ENCODE assay signal across 10 mouse cellular contexts in the genomic region with DNA sequence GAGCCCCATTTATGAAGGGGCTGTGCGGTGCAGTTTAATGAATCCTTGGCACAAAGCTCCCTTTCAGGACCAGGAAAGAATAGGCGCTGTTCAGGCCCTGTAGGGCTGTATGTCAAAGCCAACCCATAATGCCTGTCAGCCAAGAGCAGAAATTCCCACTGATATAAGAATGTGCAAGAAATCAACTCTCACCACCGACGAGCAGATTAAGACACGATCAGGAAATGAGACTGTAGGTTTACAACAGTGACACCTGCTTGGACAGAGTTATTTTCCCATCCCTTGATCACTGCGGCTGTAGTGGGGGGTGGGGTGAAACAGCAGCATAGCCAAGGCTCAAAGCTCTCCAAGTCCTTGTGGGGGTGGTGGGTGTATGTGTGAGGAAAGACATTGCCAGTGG. TPM values are rescaled to one million over a fixed set of nuclear protein-coding genes. Genes with fewer than 3 reads are reported as not detected.
A peak's percentile ranks its signal among the peaks of the same experiment; 100 is the strongest.
DNase-seq lines count a peak whose midpoint lies in the region; ATAC-seq and TF ChIP-seq lines count a peak whose summit lies in the region.
"Had no signal": no experiment of that assay in that cellular context is flagged by ENCODE, and none has a peak within 500 bp of the region (broad histone marks: within the 10 kb centered on the region; RNA-seq: fewer than 3 reads in every experiment).

No protein-coding gene starts in this region.

- no peak overlapping the region for H3K4me3 ChIP-seq in intestine, embryonic 15.5 days (replicated peaks)
- H3K4me3 ChIP-seq in intestine, postnatal 0 days (ENCODE audit: low read depth, low read length): no peak overlapping the region
- no peak overlapping the region for H3K4me3 ChIP-seq in forebrain, embryonic 13.5 days
- H3K4me3 ChIP-seq in neural tube, embryonic 12.5 days: no peak overlapping the region
- H3K4me3 ChIP-seq: embryonic facial prominence, embryonic 13.5 days; heart, embryonic 13.5 days had no signal

- intact Hi-C loops in left cerebral cortex, postnatal 25 days (cut with DNase I): no loop called here

- no peak for TF ChIP-seq CTCF in intestine, postnatal 0 days (IDR thresholded peaks at IDR 0.05; ENCODE audit: low read depth)

- DNase-seq in left cerebral cortex, postnatal 25 days (ENCODE audit: low spot score in 2 of 2): peak; percentile 20 to 47
- no peak for DNase-seq in kidney, postnatal 36 days
- DNase-seq in adrenal gland, postnatal 25 days: no peak
- no peak for DNase-seq in urinary bladder, postnatal 25 days (ENCODE audit: low spot score)

- no peak overlapping the region for H3K27ac ChIP-seq in intestine, embryonic 15.5 days
- no peak overlapping the region for H3K27ac ChIP-seq in intestine, postnatal 0 days (ENCODE audit: low read depth, low read length)
- peak overlapping the region; percentile 78 for H3K27ac ChIP-seq in forebrain, embryonic 13.5 days
- peak overlapping the region; percentile 46; the same call in 1 of the 2 replicates for H3K27ac ChIP-seq in neural tube, embryonic 12.5 days
- H3K27ac ChIP-seq: embryonic facial prominence, embryonic 13.5 days; heart, embryonic 13.5 days had no signal

- no peaks in the 10 kb centered on the region for H3K27me3 ChIP-seq in intestine, embryonic 15.5 days (replicated peaks)
- H3K27me3 ChIP-seq in intestine, postnatal 0 days (replicated peaks; ENCODE audit: control insufficient read depth, insufficient read depth, low read length): no peaks in the 10 kb centered on the region
- no peaks in the 10 kb centered on the region for H3K27me3 ChIP-seq in forebrain, embryonic 13.5 days
- no peaks in the 10 kb centered on the region for H3K27me3 ChIP-seq in neural tube, embryonic 12.5 days (replicated peaks)
- H3K27me3 ChIP-seq: embryonic facial prominence, embryonic 13.5 days; heart, embryonic 13.5 days had no signal

- no peaks in the 10 kb centered on the region for H3K4me1 ChIP-seq in intestine, embryonic 15.5 days (replicated peaks)
- H3K4me1 ChIP-seq in intestine, postnatal 0 days (replicated peaks; ENCODE audit: control insufficient read depth, insufficient read depth, low read length): no peaks in the 10 kb centered on the region
- peaks cover 33% of the 10 kb centered on the region for H3K4me1 ChIP-seq in forebrain, embryonic 13.5 days
- peaks cover 21% of the 10 kb centered on the region for H3K4me1 ChIP-seq in neural tube, embryonic 12.5 days
- H3K4me1 ChIP-seq: heart, embryonic 13.5 days had no signal

- no peak overlapping the region for H3K4me2 ChIP-seq in intestine, embryonic 15.5 days (replicated peaks)
- no peak overlapping the region for H3K4me2 ChIP-seq in intestine, postnatal 0 days (replicated peaks; ENCODE audit: low read depth)
- H3K4me2 ChIP-seq in forebrain, embryonic 13.5 days: peak overlapping the region; percentile 30
- peak overlapping the region; percentile 36 for H3K4me2 ChIP-seq in neural tube, embryonic 12.5 days (replicated peaks)
- H3K4me2 ChIP-seq: embryonic facial prominence, embryonic 13.5 days; heart, embryonic 13.5 days had no signal

- WGBS in intestine, embryonic 15.5 days: 55% methylated on average over 6 of the region's 6 CpGs
- 57% methylated on average over 6 of the region's 6 CpGs for WGBS in intestine, postnatal 0 days
- 2% methylated on average over 6 of the region's 6 CpGs for WGBS in forebrain, embryonic 13.5 days
- 8% methylated on average over 6 of the region's 6 CpGs for WGBS in neural tube, embryonic 12.5 days

- peak; percentile 47; the same call in 1 of the 2 replicates for ATAC-seq in intestine, embryonic 15.5 days
- ATAC-seq in intestine, postnatal 0 days: no peak
- peak; percentile 97 for ATAC-seq in forebrain, embryonic 13.5 days
- peak; percentile 94 for ATAC-seq in neural tube, embryonic 12.5 days (ENCODE audit: low FRiP score, low read depth)

- no peak overlapping the region for H3K9ac ChIP-seq in intestine, embryonic 15.5 days
- H3K9ac ChIP-seq in intestine, postnatal 0 days (ENCODE audit: low read depth, low read length): no peak overlapping the region
- no peak overlapping the region for H3K9ac ChIP-seq in forebrain, embryonic 13.5 days
- no peak overlapping the region for H3K9ac ChIP-seq in neural tube, embryonic 12.5 days
- H3K9ac ChIP-seq: embryonic facial prominence, embryonic 13.5 days; heart, embryonic 13.5 days had no signal

- no peaks in the 10 kb centered on the region for H3K9me3 ChIP-seq in intestine, embryonic 15.5 days
- no peaks in the 10 kb centered on the region for H3K9me3 ChIP-seq in intestine, postnatal 0 days (ENCODE audit: control insufficient read depth)
- H3K9me3 ChIP-seq in forebrain, embryonic 13.5 days (replicated peaks): peaks cover 6% of the 10 kb centered on the region; the same call in 1 of the 2 replicates
- H3K9me3 ChIP-seq in neural tube, embryonic 12.5 days: 0 out of 2 replicates have a peak, but pooled peaks cover 5% of the 10 kb centered on the region
- H3K9me3 ChIP-seq: embryonic facial prominence, embryonic 13.5 days; heart, embryonic 13.5 days had no signal

- H3K36me3 ChIP-seq in intestine, embryonic 15.5 days: no peaks in the 10 kb centered on the region
- H3K36me3 ChIP-seq in intestine, postnatal 0 days (ENCODE audit: control insufficient read depth, insufficient read depth): no peaks in the 10 kb centered on the region
- no peaks in the 10 kb centered on the region for H3K36me3 ChIP-seq in forebrain, embryonic 13.5 days (ENCODE audit: poor library complexity, severe bottlenecking)
- H3K36me3 ChIP-seq in neural tube, embryonic 12.5 days: no peaks in the 10 kb centered on the region
- H3K36me3 ChIP-seq: embryonic facial prominence, embryonic 13.5 days; heart, embryonic 13.5 days had no signal

RNA-seq across cellular contexts. Expression of a gene that starts 17.5 kb away (rescaled TPM):
- 3.5 and 4.8 TPM in 2 replicates for polyA plus RNA-seq in intestine, embryonic 15.5 days (2015; fragmentation: Nextera tagmentation; extraction: Ambion mirVana)
- 1.4 and 1.5 TPM in 2 replicates for polyA plus RNA-seq in intestine, postnatal 0 days (2015; fragmentation: Nextera tagmentation; extraction: Ambion mirVana)
- 24.1 and 28.2 TPM in 2 replicates for polyA plus RNA-seq in forebrain, embryonic 13.5 days (2015; fragmentation: Nextera tagmentation; extraction: Ambion mirVana)
- total RNA-seq in left cerebral cortex, postnatal 25 days (2021): 10 to 100 TPM; 21.5 to 22.2 TPM
- polyA plus RNA-seq in neural tube, embryonic 12.5 days (2016; fragmentation: Nextera tagmentation; extraction: Ambion mirVana): 76.3 and 79.6 TPM in 2 replicates
- 3.5 and 3.6 TPM in 2 replicates for total RNA-seq in adrenal gland, postnatal 25 days (2021)

Comparison
In these comparisons a context has a peak if more than half of its experiments do, and no peak if none do; other contexts are left out.
1. H3K27ac ChIP-seq: peak in forebrain, embryonic 13.5 days (single experiment) and neural tube, embryonic 12.5 days (single experiment); none in intestine, embryonic 15.5 days (single experiment) and intestine, postnatal 0 days (single experiment).
2. H3K4me2 ChIP-seq: peak in forebrain, embryonic 13.5 days (single experiment) and neural tube, embryonic 12.5 days (single experiment); none in intestine, embryonic 15.5 days (single experiment) and intestine, postnatal 0 days (single experiment).
3. DNase-seq: peak in left cerebral cortex, postnatal 25 days (2 of 2); none in kidney, postnatal 36 days (0 of 2), adrenal gland, postnatal 25 days (single experiment) and urinary bladder, postnatal 25 days (single experiment).